Mouse (Mus musculus): ENCODE results near the gene Ndufs7.

- TF ChIP-seq RAD21 (IDR thresholded peaks at IDR 0.05; ENCODE audit: low read depth, low read length): no peak
- TF ChIP-seq EP300 (IDR thresholded peaks at IDR 0.05; ENCODE audit: low read depth in 1 of 2, low read length in 2 of 2): no peak
- no peak for TF ChIP-seq CTCF (IDR thresholded peaks at IDR 0.05 in 2 of 3, conservative IDR thresholded peaks at IDR 0.05 in 1 of 3; ENCODE audit: control insufficient read depth in 1 of 3, insufficient read depth in 1 of 3, low read depth in 2 of 3, low read length in 3 of 3, poor library complexity in 1 of 3, severe bottlenecking in 1 of 3)
- TF ChIP-seq ZNF384 (IDR thresholded peaks at IDR 0.05; ENCODE audit: low read depth, low read length): no peak
- TF ChIP-seq ZC3H11A (IDR thresholded peaks at IDR 0.05; ENCODE audit: low read depth, low read length): no peak
- TF ChIP-seq ELF1 (IDR thresholded peaks at IDR 0.05; ENCODE audit: low read depth, low read length): no peak
- no peak for TF ChIP-seq TCF12 (IDR thresholded peaks at IDR 0.05; ENCODE audit: low read depth, low read length)
- no peak for TF ChIP-seq SMC3 (IDR thresholded peaks at IDR 0.05; ENCODE audit: low read depth, low read length)
- no peak for TF ChIP-seq MYB (IDR thresholded peaks at IDR 0.05; ENCODE audit: low read depth, low read length)
- TF ChIP-seq POLR2A (IDR thresholded peaks at IDR 0.05; ENCODE audit: control insufficient read depth in 1 of 2, insufficient read depth in 1 of 2, low read depth in 1 of 2, low read length in 2 of 2, poor library complexity in 1 of 2): no peak
- TF ChIP-seq TBP (IDR thresholded peaks at IDR 0.05; ENCODE audit: low read depth, low read length): no peak
- TF ChIP-seq NELFE (IDR thresholded peaks at IDR 0.05; ENCODE audit: low read depth, low read length): no peak
These were observed 11.9 kb upstream of the Ndufs7 start for GRCm38 (mm10) chr10:80237020-80237419.

Measured in MEL (cell line).